In the genomic region with DNA sequence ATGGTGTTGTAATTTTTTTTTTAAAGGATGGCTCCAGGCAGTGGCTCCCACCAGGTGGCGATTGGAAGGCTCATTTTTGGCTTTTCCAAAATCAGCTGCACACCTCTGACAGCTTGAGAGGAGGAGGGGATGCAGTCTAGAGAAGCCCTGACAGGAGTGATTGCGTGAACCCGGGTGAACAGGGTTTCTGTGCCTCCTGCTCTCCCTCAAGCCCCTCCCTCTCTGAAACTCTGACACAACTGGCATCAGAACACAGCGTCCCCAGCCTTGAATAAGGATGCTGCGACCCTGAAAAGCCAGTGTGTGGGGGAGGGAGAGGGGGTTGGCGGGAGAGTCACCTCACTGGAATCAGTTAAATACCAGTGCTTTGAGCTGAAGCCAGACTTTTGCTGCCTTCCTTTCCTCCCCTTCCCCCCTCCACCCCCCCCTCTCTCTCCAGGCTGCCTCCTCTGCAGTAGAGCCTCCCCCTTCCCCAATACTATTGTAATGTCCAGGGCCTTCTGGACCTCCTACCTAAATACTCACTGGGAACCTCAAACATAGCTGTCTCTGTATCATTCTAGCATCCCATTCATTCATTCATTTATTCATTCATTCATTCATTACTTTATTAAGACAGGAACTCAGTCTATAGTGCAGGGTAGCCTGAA, we compare ENCODE assay signal across 12 mouse cellular contexts. TPM values are rescaled to one million over a fixed set of nuclear protein-coding genes. Genes with fewer than 3 reads are reported as not detected.
DNase-seq lines count a peak whose midpoint lies in the region; ATAC-seq lines count a peak whose summit lies in the region.
"Had no signal": no experiment of that assay in that cellular context is flagged by ENCODE, and none has a peak within 500 bp of the region (broad histone marks: within the 10 kb centered on the region; RNA-seq: fewer than 3 reads in every experiment).

No protein-coding gene starts in this region.

- H3K9ac ChIP-seq in forebrain, embryonic 11.5 days (ENCODE audit: low read length): no peak overlapping the region
- H3K9ac ChIP-seq in limb, embryonic 15.5 days: no peak overlapping the region
- H3K9ac ChIP-seq: heart, embryonic 15.5 days had no signal

- no peak overlapping the region for H3K4me2 ChIP-seq in forebrain, embryonic 11.5 days (ENCODE audit: low read depth, low read length, severe bottlenecking)
- 0 out of 2 replicates have a peak overlapping the region, but pooled peaks have one; percentile 20 for H3K4me2 ChIP-seq in limb, embryonic 15.5 days
- H3K4me2 ChIP-seq: heart, embryonic 15.5 days; liver, embryonic 11.5 days had no signal

- WGBS in forebrain, embryonic 11.5 days: 7% methylated on average over 6 of the region's 6 CpGs
- 12% methylated on average over 6 of the region's 6 CpGs for WGBS in forebrain, embryonic 10.5 days
- WGBS in limb, embryonic 15.5 days: 4% methylated on average over 6 of the region's 6 CpGs

- no peak overlapping the region for H3K4me3 ChIP-seq in forebrain, embryonic 11.5 days (ENCODE audit: low read depth, low read length)
- no peak overlapping the region for H3K4me3 ChIP-seq in forebrain, embryonic 10.5 days
- H3K4me3 ChIP-seq in limb, embryonic 15.5 days: no peak overlapping the region
- H3K4me3 ChIP-seq: heart, embryonic 15.5 days had no signal

- peaks cover 4% of the 10 kb centered on the region for H3K4me1 ChIP-seq in forebrain, embryonic 11.5 days (replicated peaks; ENCODE audit: control insufficient read depth, insufficient read depth, low read length)
- H3K4me1 ChIP-seq in forebrain, embryonic 10.5 days: peaks cover 31% of the 10 kb centered on the region
- H3K4me1 ChIP-seq in limb, embryonic 15.5 days: peaks cover 28% of the 10 kb centered on the region

- H3K9me3 ChIP-seq in forebrain, embryonic 11.5 days (ENCODE audit: control insufficient read depth, low read length): no peaks in the 10 kb centered on the region
- H3K9me3 ChIP-seq in forebrain, embryonic 10.5 days: no peaks in the 10 kb centered on the region
- no peaks in the 10 kb centered on the region for H3K9me3 ChIP-seq in limb, embryonic 15.5 days
- H3K9me3 ChIP-seq: heart, embryonic 15.5 days had no signal

- no peaks in the 10 kb centered on the region for H3K27me3 ChIP-seq in forebrain, embryonic 11.5 days (ENCODE audit: control insufficient read depth, insufficient read depth, low read length)
- no peaks in the 10 kb centered on the region for H3K27me3 ChIP-seq in forebrain, embryonic 10.5 days (ENCODE audit: poor library complexity, severe bottlenecking)
- H3K27me3 ChIP-seq in limb, embryonic 15.5 days: no peaks in the 10 kb centered on the region
- H3K27me3 ChIP-seq: heart, embryonic 15.5 days had no signal

- no peak overlapping the region for H3K27ac ChIP-seq in forebrain, embryonic 11.5 days (ENCODE audit: low read depth, low read length)
- no peak overlapping the region for H3K27ac ChIP-seq in forebrain, embryonic 10.5 days
- no peak overlapping the region for H3K27ac ChIP-seq in limb, embryonic 15.5 days
- H3K27ac ChIP-seq: heart, embryonic 15.5 days had no signal

- no peak for DNase-seq in forebrain, embryonic 11.5 days (ENCODE audit: low spot score)
- DNase-seq in forebrain, embryonic 10.5 days (ENCODE audit: extremely low spot score, low spot score): no peak
- peak; percentile 30 for DNase-seq in retina, postnatal 1 day
- no peak for DNase-seq in retina, embryonic 14.5 days (ENCODE audit: low spot score)
- DNase-seq in urinary bladder, postnatal 4 days (ENCODE audit: low spot score in 2 of 2): no peak
- DNase-seq in layer of hippocampus, adult 11-12 months (ENCODE audit: low spot score): no peak
- DNase-seq: kidney, postnatal 36 days had no signal

- ATAC-seq in forebrain, embryonic 11.5 days (replicated peaks; ENCODE audit: low FRiP score): peak; percentile 40; the same call in 1 of the 2 replicates
- no peak for ATAC-seq in limb, embryonic 15.5 days (ENCODE audit: insufficient number of reproducible peaks, low FRiP score, low TSS enrichment, low read depth)
- no peak for ATAC-seq in frontal cortex, adult (ENCODE audit: low TSS enrichment)

- H3K36me3 ChIP-seq in forebrain, embryonic 11.5 days (ENCODE audit: control insufficient read depth, insufficient read depth, low read length): no peaks in the 10 kb centered on the region
- no peaks in the 10 kb centered on the region for H3K36me3 ChIP-seq in forebrain, embryonic 10.5 days (replicated peaks)
- H3K36me3 ChIP-seq in limb, embryonic 15.5 days: no peaks in the 10 kb centered on the region
- H3K36me3 ChIP-seq: heart, embryonic 15.5 days had no signal

RNA-seq across cellular contexts. Expression of a gene that starts 21.8 kb away (rescaled TPM):
- 4.6 TPM in 1 of 2 replicates, not detected in the other for polyA plus RNA-seq in forebrain, embryonic 11.5 days (2014; fragmentation: Nextera tagmentation; extraction: Ambion mirVana)
- polyA plus RNA-seq in forebrain, embryonic 10.5 days (2016; fragmentation: Nextera tagmentation; extraction: Ambion mirVana): 1.2 and 2.5 TPM in 2 replicates
- 1.2 and 3.7 TPM in 2 replicates for polyA plus RNA-seq in limb, embryonic 15.5 days (2015; fragmentation: Nextera tagmentation; extraction: Ambion mirVana)
- polyA plus RNA-seq: liver, embryonic 11.5 days; small intestine, adult 2 months had no signal

RNA-seq across cellular contexts. Expression of a gene that starts 44.0 kb away (rescaled TPM):
- 34.0 and 37.0 TPM in 2 replicates for polyA plus RNA-seq in forebrain, embryonic 11.5 days (2014; fragmentation: Nextera tagmentation; extraction: Ambion mirVana)
- 19.8 and 22.9 TPM in 2 replicates for polyA plus RNA-seq in forebrain, embryonic 10.5 days (2016; fragmentation: Nextera tagmentation; extraction: Ambion mirVana)
- 12.9 and 13.4 TPM in 2 replicates for polyA plus RNA-seq in limb, embryonic 15.5 days (2015; fragmentation: Nextera tagmentation; extraction: Ambion mirVana)
